Comparison of ENCODE assay signal across 8 mouse cellular contexts in genomic region chr8:47872361-47873107, GRCm38 (mm10). TPM values are rescaled to one million over a fixed set of nuclear protein-coding genes. Genes with fewer than 3 reads are reported as not detected.
A peak's percentile ranks its signal among the peaks of the same experiment; 100 is the strongest.
DNase-seq lines count a peak whose midpoint lies in the region; ATAC-seq and TF ChIP-seq lines count a peak whose summit lies in the region.
"Had no signal": no experiment of that assay in that cellular context is flagged by ENCODE, and none has a peak within 500 bp of the region (broad histone marks: within the 10 kb centered on the region; RNA-seq: fewer than 3 reads in every experiment).

No protein-coding gene starts in this region.

- peak; percentile 89 for ATAC-seq in common myeloid progenitor, adult 5-6 weeks (replicated peaks; ENCODE audit: low read depth, poor library complexity, severe bottlenecking)
- peak; percentile 37; the same call in 1 of the 2 replicates for ATAC-seq in heart, embryonic 12.5 days (ENCODE audit: insufficient number of reproducible peaks, low FRiP score)
- peak; percentile 83 for ATAC-seq in kidney, embryonic 14.5 days (ENCODE audit: low FRiP score, low TSS enrichment)
- peak; percentile 77 for ATAC-seq in liver, postnatal 0 days
- ATAC-seq in neural tube, embryonic 15.5 days (ENCODE audit: low FRiP score) = peak; percentile 85

- 45% methylated on average over 13 of the region's 13 CpGs for WGBS in heart, embryonic 12.5 days
- WGBS in kidney, embryonic 14.5 days = 52% methylated on average over 13 of the region's 13 CpGs
- 46% methylated on average over 13 of the region's 13 CpGs for WGBS in liver, postnatal 0 days (ENCODE audit: insufficient replicate concordance)
- WGBS in neural tube, embryonic 15.5 days = 50% methylated on average over 13 of the region's 13 CpGs

- H3K4me3 ChIP-seq in heart, embryonic 12.5 days = no peak overlapping the region
- H3K4me3 ChIP-seq in kidney, embryonic 14.5 days (ENCODE audit: low read length) = no peak overlapping the region
- H3K4me3 ChIP-seq in liver, postnatal 0 days (ENCODE audit: low read depth, low read length) = no peak overlapping the region
- no peak overlapping the region for H3K4me3 ChIP-seq in neural tube, embryonic 15.5 days (replicated peaks)

- no peaks in the 10 kb centered on the region for H3K27me3 ChIP-seq in heart, embryonic 12.5 days (replicated peaks)
- no peaks in the 10 kb centered on the region for H3K27me3 ChIP-seq in kidney, embryonic 14.5 days (ENCODE audit: control insufficient read depth, insufficient read depth, low read length)
- no peaks in the 10 kb centered on the region for H3K27me3 ChIP-seq in liver, postnatal 0 days (ENCODE audit: insufficient read depth, low read length)
- no peaks in the 10 kb centered on the region for H3K27me3 ChIP-seq in neural tube, embryonic 15.5 days (replicated peaks)

- H3K4me2 ChIP-seq in heart, embryonic 12.5 days = no peak overlapping the region
- H3K4me2 ChIP-seq in kidney, embryonic 14.5 days (replicated peaks; ENCODE audit: low read depth, low read length) = no peak overlapping the region
- H3K4me2 ChIP-seq in liver, postnatal 0 days (ENCODE audit: low read depth, low read length) = no peak overlapping the region
- H3K4me2 ChIP-seq in neural tube, embryonic 15.5 days = no peak overlapping the region

- peak; percentile 95 for TF ChIP-seq CTCF in liver, postnatal 0 days (IDR thresholded peaks at IDR 0.05; ENCODE audit: low read depth)

- peaks cover 75% of the 10 kb centered on the region for H3K36me3 ChIP-seq in heart, embryonic 12.5 days
- peaks cover 53% of the 10 kb centered on the region for H3K36me3 ChIP-seq in kidney, embryonic 14.5 days (ENCODE audit: control insufficient read depth, insufficient read depth, low read length)
- peaks cover 2% of the 10 kb centered on the region; the same call in 1 of the 2 replicates for H3K36me3 ChIP-seq in liver, postnatal 0 days (replicated peaks; ENCODE audit: insufficient read depth, low read length)
- 0 out of 2 replicates have a peak, but pooled peaks cover 8% of the 10 kb centered on the region for H3K36me3 ChIP-seq in neural tube, embryonic 15.5 days

- H3K4me1 ChIP-seq in heart, embryonic 12.5 days (replicated peaks) = peaks cover 13% of the 10 kb centered on the region
- 0 out of 2 replicates have a peak, but pooled peaks cover 10% of the 10 kb centered on the region for H3K4me1 ChIP-seq in kidney, embryonic 14.5 days (ENCODE audit: control insufficient read depth, insufficient read depth, low read length)
- no peaks in the 10 kb centered on the region for H3K4me1 ChIP-seq in liver, postnatal 0 days (ENCODE audit: insufficient read depth)
- H3K4me1 ChIP-seq in neural tube, embryonic 15.5 days = no peaks in the 10 kb centered on the region

- no peak for TF ChIP-seq EP300 in liver, postnatal 0 days (IDR thresholded peaks at IDR 0.05; ENCODE audit: low read depth)

- no peaks in the 10 kb centered on the region for H3K9me3 ChIP-seq in heart, embryonic 12.5 days (replicated peaks)
- no peaks in the 10 kb centered on the region; the same call in 1 of the 2 replicates for H3K9me3 ChIP-seq in kidney, embryonic 14.5 days (ENCODE audit: control insufficient read depth, low read length)
- H3K9me3 ChIP-seq in liver, postnatal 0 days (ENCODE audit: low read length) = no peaks in the 10 kb centered on the region
- no peaks in the 10 kb centered on the region for H3K9me3 ChIP-seq in neural tube, embryonic 15.5 days (replicated peaks)

- H3K27ac ChIP-seq in heart, embryonic 12.5 days (ENCODE audit: poor library complexity, severe bottlenecking) = no peak overlapping the region
- no peak overlapping the region for H3K27ac ChIP-seq in kidney, embryonic 14.5 days (ENCODE audit: low read depth, low read length)
- H3K27ac ChIP-seq in liver, postnatal 0 days (ENCODE audit: low read depth) = no peak overlapping the region
- H3K27ac ChIP-seq in neural tube, embryonic 15.5 days (replicated peaks) = no peak overlapping the region

- DNase-seq in 3T3-L1 (ENCODE audit: low read depth, low spot score) (peak; percentile 76), 416B (ENCODE audit: low read depth) (peak; percentile 56)
- DNase-seq in liver, postnatal 0 days = peak; percentile 32

- H3K9ac ChIP-seq in heart, embryonic 12.5 days = no peak overlapping the region
- H3K9ac ChIP-seq in kidney, embryonic 14.5 days (ENCODE audit: low read depth, low read length) = no peak overlapping the region
- H3K9ac ChIP-seq in liver, postnatal 0 days (replicated peaks) = no peak overlapping the region
- no peak overlapping the region for H3K9ac ChIP-seq in neural tube, embryonic 15.5 days (replicated peaks)

RNA-seq across cellular contexts. Expression of gene Cldn22, which starts 48.3 kb away (rescaled TPM):
- total RNA-seq in common myeloid progenitor, adult 5-6 weeks (2017) = not detected in 2 replicates
- polyA plus RNA-seq in heart, embryonic 12.5 days (2016; fragmentation: Nextera tagmentation; extraction: Ambion mirVana) = not detected in 2 replicates
- not detected in 2 replicates for polyA plus RNA-seq in kidney, embryonic 14.5 days (2014; fragmentation: Nextera tagmentation; extraction: Ambion mirVana)
- polyA plus RNA-seq in liver, postnatal 0 days (2015; fragmentation: Nextera tagmentation; extraction: Ambion mirVana) = not detected in 2 replicates
- polyA plus RNA-seq in neural tube, embryonic 15.5 days (2015; fragmentation: Nextera tagmentation; extraction: Ambion mirVana) = not detected in 2 replicates

RNA-seq across cellular contexts. Expression of gene Cldn24, which starts 50.6 kb away (rescaled TPM):
- not detected in 2 replicates for total RNA-seq in common myeloid progenitor, adult 5-6 weeks (2017)
- polyA plus RNA-seq in heart, embryonic 12.5 days (2016; fragmentation: Nextera tagmentation; extraction: Ambion mirVana) = not detected in 2 replicates
- polyA plus RNA-seq in kidney, embryonic 14.5 days (2014; fragmentation: Nextera tagmentation; extraction: Ambion mirVana) = not detected in 2 replicates
- polyA plus RNA-seq in liver, postnatal 0 days (2015; fragmentation: Nextera tagmentation; extraction: Ambion mirVana) = not detected in 2 replicates
- not detected in 2 replicates for polyA plus RNA-seq in neural tube, embryonic 15.5 days (2015; fragmentation: Nextera tagmentation; extraction: Ambion mirVana)
- polyA plus RNA-seq: large intestine, adult 2 months had no signal

Comparison
In these comparisons a context has a peak if more than half of its experiments do, and no peak if none do; other contexts are left out.
1. ATAC-seq: peak in every context shown above with its lines; median percentile 89 in common myeloid progenitor, adult 5-6 weeks; 85 in neural tube, embryonic 15.5 days; 83 in kidney, embryonic 14.5 days; 77 in liver, postnatal 0 days; 37 in heart, embryonic 12.5 days.